Mouse (Mus musculus) embryonic stem cell, embryonic (primary cell): ENCODE measurements around the gene Bscl2.

Experiments
- CTCF ChIA-PET, 4 experiments: fragments of 300-600 bp in 2 of 4; fragments of 350-600 bp in 2 of 4; sonication (Branson Sonifier 250); formaldehyde crosslinking; loops; one replicate each; lab custom pipeline; 2022; ENCODE audit warnings: inconsistent platforms in 2 of 4; lab: Charles Lee
- POLR2A ChIA-PET, 4 experiments: fragments of 300-600 bp in 2 of 4; fragments of 350-600 bp in 2 of 4; sonication (Branson Sonifier 250); formaldehyde crosslinking; loops; one replicate each; lab custom pipeline; 2022; ENCODE audit warnings: antibody characterized with exemption in 4 of 4, inconsistent platforms in 1 of 4; lab: Charles Lee

Bscl2 gene

GRCm38 (mm10) chr19:8839908-8840791 lies 2.9 kb downstream of the Bscl2 start:
- ChIA-PET CTCF (interaction anchor here in 2 of 4 experiments (1.3 to 1.7 kb wide), 4 partner anchors 10 to 121 kb away, joined by 3 to 8 read pairs (median 4); partner anchors contain the start of gene Lrrn4cl (in 1 of the 2)), POLR2A (interaction anchor here (0.6 to 3.6 kb wide), 88 partner anchors 9 to 1423 kb away, joined by 3 to 75 read pairs (median 8); partner anchors contain the start of genes B3gat3 (in 3 of the 4), Hnrnpul2 (in 3 of the 4), Lrrn4cl (in 3 of the 4) and Polr2g (in 3 of the 4))

- POLR2A ChIA-PET = interaction anchor here in 2 of 4 experiments (0.8 to 3.6 kb wide), 6 partner anchors 8 to 150 kb away, joined by 3 to 42 read pairs (median 20); partner anchors contain the start of genes 1810009A15Rik (in 1 of the 2), Ahnak (in 1 of the 2), Gm49416 (in 1 of the 2) and Lrrn4cl (in 1 of the 2)
- CTCF ChIA-PET = no interaction called here
These were observed 3.7 kb downstream of the Bscl2 start for GRCm38 (mm10) chr19:8841012-8841411.

- CTCF ChIA-PET = no interaction called here
- POLR2A ChIA-PET = interaction anchor here in 2 of 4 experiments (1.1 to 2.3 kb wide), 6 partner anchors 9 to 120 kb away, joined by 3 to 6 read pairs (median 4); partner anchors contain the start of genes Slc3a2 (in 1 of the 2) and Taf6l (in 1 of the 2)
These were observed 5.7 kb downstream of the Bscl2 start for GRCm38 (mm10) chr19:8842961-8843360.

- POLR2A ChIA-PET = interaction anchor here in 2 of 4 experiments (0.6 to 7.4 kb wide), 18 partner anchors 9 to 140 kb away, joined by 3 to 74 read pairs (median 4); partner anchors contain the start of genes 1810009A15Rik (in 2 of the 2), Gm49416 (in 2 of the 2), Slc3a2 (in 2 of the 2) and Eef1g (in 1 of the 2)
- CTCF ChIA-PET = interaction anchor here in 3 of 4 experiments (0.6 to 1.4 kb wide), 5 partner anchors 32 to 265 kb away, joined by 3 to 5 read pairs (median 4); no protein-coding TSS in a partner anchor
These were observed 7.3 kb downstream of the Bscl2 start for GRCm38 (mm10) chr19:8844371-8845129.

DNA sequence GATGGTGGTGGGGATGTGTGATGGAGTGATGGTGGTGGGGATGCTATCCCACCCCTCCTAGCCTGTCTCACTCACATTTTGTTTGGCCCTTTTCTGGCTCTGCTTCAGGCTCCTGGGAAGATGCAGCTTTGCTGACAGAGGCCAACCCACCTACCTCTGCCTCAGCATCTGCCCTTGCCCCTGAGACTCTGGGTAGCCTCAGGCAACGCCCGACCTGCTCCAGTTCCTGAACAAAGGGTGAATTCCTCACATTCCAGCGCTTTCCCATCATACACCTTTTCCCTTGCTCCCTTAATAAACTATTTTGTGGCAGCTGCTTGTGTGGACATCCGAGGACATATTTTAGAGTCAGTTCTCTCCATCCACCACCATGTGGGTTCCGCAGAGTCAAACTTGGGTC lies 11.1 kb downstream of the Bscl2 start:
- ChIA-PET CTCF (interaction anchor here in 2 of 4 experiments (1.0 to 2.0 kb wide), 3 partner anchors 9 to 13 kb away, joined by 3 to 9 read pairs (median 4); no protein-coding TSS in a partner anchor), POLR2A (interaction anchor here in 2 of 4 experiments (0.6 to 7.4 kb wide), 19 partner anchors 9 to 147 kb away, joined by 3 to 74 read pairs (median 3); partner anchors contain the start of genes Gng3 (in 2 of the 2), Ttc9c (in 2 of the 2), Uqcc3 (in 2 of the 2) and 1810009A15Rik (in 1 of the 2))

GRCm38 (mm10) chr19:8850402-8850901 lies 13.2 kb downstream of the Bscl2 start, which contains the start of gene Lrrn4cl:
Lrrn4cl (plus strand) TSS chr19:8850768.
- ChIA-PET POLR2A (interaction anchor here (0.6 to 7.4 kb wide), 38 partner anchors 11 to 232 kb away, joined by 3 to 74 read pairs (median 4); partner anchors contain the start of genes Gng3 (in 4 of the 4), 1810009A15Rik (in 3 of the 4), Gm49416 (in 3 of the 4) and Slc3a2 (in 2 of the 4)), CTCF (interaction anchor here in 3 of 4 experiments (0.6 to 2.0 kb wide), 4 partner anchors 8 to 232 kb away, joined by 3 to 9 read pairs (median 4); partner anchors contain the start of gene Gng3 (in 1 of the 3))

DNA sequence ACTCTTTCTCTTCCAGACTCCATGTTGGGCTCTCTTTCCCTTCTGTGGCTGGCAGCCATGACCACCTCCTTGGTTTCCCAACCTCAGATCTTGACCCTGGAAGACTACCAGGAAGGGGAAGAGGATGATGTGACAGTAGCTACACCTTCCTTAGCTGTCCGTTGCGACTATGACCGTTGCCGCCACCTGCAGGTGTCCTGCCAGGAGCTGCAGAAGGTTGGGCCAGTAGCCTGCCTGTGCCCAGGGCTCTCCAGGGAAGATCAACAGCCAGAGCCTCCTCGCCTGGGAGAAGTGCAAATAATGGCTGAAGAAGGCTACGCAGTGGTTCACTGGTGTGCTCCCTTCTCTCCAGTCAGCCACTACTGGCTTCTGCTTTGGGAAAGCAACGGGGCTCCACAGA lies 14.4 kb downstream of the Bscl2 start:
- POLR2A ChIA-PET = interaction anchor here (0.6 to 4.1 kb wide), 57 partner anchors 8 to 258 kb away, joined by 3 to 39 read pairs (median 5); partner anchors contain the start of genes 1810009A15Rik (in 4 of the 4), Gm49416 (in 4 of the 4), Gng3 (in 3 of the 4) and Ubxn1 (in 3 of the 4)

DNA sequence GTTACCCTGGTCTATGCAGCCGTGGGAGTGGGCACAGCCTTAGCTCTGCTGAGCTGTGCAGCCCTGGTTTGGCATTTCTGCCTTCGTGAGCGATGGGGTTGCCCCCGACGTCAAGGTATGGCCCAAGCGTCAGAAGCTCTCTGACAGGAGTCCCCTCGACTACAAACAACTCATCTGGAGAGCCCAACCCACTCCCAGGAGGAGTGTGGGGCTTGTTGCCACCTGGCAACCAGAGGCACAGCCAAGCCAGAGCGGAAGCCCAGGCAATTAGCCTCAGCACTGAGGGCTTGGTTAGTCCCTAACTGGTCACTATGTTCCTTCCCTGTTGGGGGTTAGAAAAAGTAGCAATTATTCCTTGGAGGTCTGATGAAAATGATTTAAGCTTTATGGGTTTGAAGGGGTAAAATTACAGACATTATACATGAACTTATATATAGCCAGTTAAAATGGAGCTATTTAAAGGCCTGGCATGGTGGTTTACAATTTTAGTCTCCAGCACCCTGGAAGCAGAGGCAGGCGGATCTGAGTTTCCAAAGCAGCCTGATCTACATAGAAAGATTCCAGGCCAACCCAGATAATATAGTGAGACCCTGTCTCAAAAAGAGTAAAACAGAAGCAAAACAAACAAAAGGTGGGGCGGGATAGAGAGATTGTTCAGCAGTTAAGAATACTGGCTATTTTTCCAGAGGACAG lies 15.1 kb downstream of the Bscl2 start:
- CTCF ChIA-PET = interaction anchor here in 2 of 4 experiments (0.6 to 2.6 kb wide), 15 partner anchors 8 to 238 kb away, joined by 3 to 8 read pairs (median 4); partner anchors contain the start of genes Gng3 (in 2 of the 2), Ahnak (in 1 of the 2) and Eef1g (in 1 of the 2)
- POLR2A ChIA-PET = interaction anchor here (0.7 to 4.1 kb wide), 75 partner anchors 9 to 257 kb away, joined by 3 to 39 read pairs (median 4); partner anchors contain the start of genes 1810009A15Rik (in 4 of the 4), Gm49416 (in 4 of the 4), Gng3 (in 3 of the 4) and Ubxn1 (in 3 of the 4)

More for the DNA sequence above, 14.4 kb downstream of the Bscl2 start:
- CTCF ChIA-PET = interaction anchor here in 2 of 4 experiments (0.8 to 2.6 kb wide), 13 partner anchors 9 to 239 kb away, joined by 3 to 8 read pairs (median 3); partner anchors contain the start of genes Gng3 (in 2 of the 2) and Eef1g (in 1 of the 2)

GRCm38 (mm10) chr19:8853117-8853516 lies 15.8 kb downstream of the Bscl2 start:
- CTCF ChIA-PET = interaction anchor here in 2 of 4 experiments (0.6 to 2.6 kb wide), 5 partner anchors 63 to 206 kb away, joined by 3 to 8 read pairs (median 3); partner anchors contain the start of gene Ahnak (in 1 of the 2)

GRCm38 (mm10) chr19:8857689-8858088 lies 20.4 kb downstream of the Bscl2 start:
- POLR2A ChIA-PET = interaction anchor here in 3 of 4 experiments (0.7 to 4.3 kb wide), 11 partner anchors 12 to 252 kb away, joined by 3 to 43 read pairs (median 5); partner anchors contain the start of genes 1810009A15Rik (in 1 of the 3), Eef1g (in 1 of the 3), Ganab (in 1 of the 3) and Gm49416 (in 1 of the 3)
- CTCF ChIA-PET = interaction anchor here (0.6 to 2.6 kb wide), 17 partner anchors 9 to 254 kb away, joined by 3 to 14 read pairs (median 3); partner anchors contain the start of genes Ubxn1 (in 2 of the 4), Gng3 (in 1 of the 4) and Zbtb3 (in 1 of the 4)

More at GRCm38 (mm10) chr19:8853117-8853516, 15.8 kb downstream of the Bscl2 start:
- POLR2A ChIA-PET = interaction anchor here (0.7 to 4.1 kb wide), 40 partner anchors 9 to 256 kb away, joined by 3 to 39 read pairs (median 5); partner anchors contain the start of genes 1810009A15Rik (in 3 of the 4), Gm49416 (in 3 of the 4), Gng3 (in 2 of the 4) and Uqcc3 (in 2 of the 4)

DNA sequence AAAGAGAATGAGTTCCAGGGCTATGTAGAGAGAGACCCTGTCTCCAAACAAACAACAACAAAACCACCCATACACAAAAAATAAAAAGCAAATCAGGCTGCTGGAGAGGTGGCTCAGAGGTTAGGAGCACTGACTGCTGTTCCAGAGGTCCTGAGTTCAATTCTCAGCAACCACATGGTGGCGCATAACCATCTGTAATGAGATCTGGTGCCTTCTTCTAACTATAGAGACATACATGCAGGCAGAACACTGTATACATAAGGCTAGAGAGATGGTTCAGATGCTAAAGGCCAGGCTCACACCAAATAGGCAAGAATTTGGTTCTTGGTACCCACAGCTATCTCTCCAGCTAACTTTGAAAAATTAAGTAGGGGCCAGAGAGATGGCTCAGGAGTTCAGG lies 21.8 kb downstream of the Bscl2 start:
- ChIA-PET CTCF (interaction anchor here (0.6 to 2.6 kb wide), 12 partner anchors 10 to 251 kb away, joined by 3 to 14 read pairs (median 6); partner anchors contain the start of genes Uqcc3 (in 1 of the 4) and Zbtb3 (in 1 of the 4)), POLR2A (interaction anchor here in 3 of 4 experiments (0.6 to 4.3 kb wide), 21 partner anchors 10 to 610 kb away, joined by 3 to 43 read pairs (median 3); partner anchors contain the start of genes 1810009A15Rik (in 3 of the 3), Gm49416 (in 3 of the 3), Ubxn1 (in 2 of the 3) and Ganab (in 1 of the 3))

DNA sequence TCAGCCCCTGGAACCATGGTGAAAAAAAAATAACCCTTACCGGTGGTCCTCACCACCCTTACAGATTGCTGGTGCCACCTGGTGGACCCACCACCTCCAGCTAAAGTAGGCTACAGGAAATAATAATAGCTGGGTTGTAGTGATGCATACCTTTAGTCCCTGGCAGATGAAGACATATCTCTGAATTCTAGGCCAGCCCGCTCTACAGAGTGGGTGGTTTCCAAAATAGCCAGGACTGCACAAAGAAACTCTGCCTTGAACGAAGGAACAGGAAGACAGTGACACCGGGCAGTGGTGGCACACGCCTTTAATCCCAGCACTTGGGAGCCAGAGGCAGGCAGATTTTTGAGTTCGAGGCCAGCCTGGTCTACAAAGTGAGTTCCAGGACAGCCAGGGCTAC lies 27.0 kb downstream of the Bscl2 start:
- CTCF ChIA-PET = interaction anchor here in 1 of 4 experiments (0.9 kb wide), 1 partner anchor 242 kb away, joined by 3 read pairs; no protein-coding TSS in a partner anchor
- POLR2A ChIA-PET = interaction anchor here in 1 of 4 experiments (1.0 kb wide), 1 partner anchor 14 kb away, joined by 3 read pairs; no protein-coding TSS in a partner anchor

- ChIA-PET CTCF (interaction anchor here in 1 of 4 experiments (0.7 to 0.8 kb wide), 2 partner anchors 8 to 38 kb away, joined by 3 to 9 read pairs; no protein-coding TSS in a partner anchor), POLR2A (interaction anchor here (0.6 to 27.2 kb wide), 31 partner anchors 11 to 1057 kb away, joined by 3 to 851 read pairs (median 4); partner anchors contain the start of genes Uqcc3 (in 3 of the 4), 1810009A15Rik (in 2 of the 4), Ganab (in 2 of the 4) and Gm49403 (in 2 of the 4))
These were observed 33.1 kb downstream of the Bscl2 start for GRCm38 (mm10) chr19:8870381-8870780.

DNA sequence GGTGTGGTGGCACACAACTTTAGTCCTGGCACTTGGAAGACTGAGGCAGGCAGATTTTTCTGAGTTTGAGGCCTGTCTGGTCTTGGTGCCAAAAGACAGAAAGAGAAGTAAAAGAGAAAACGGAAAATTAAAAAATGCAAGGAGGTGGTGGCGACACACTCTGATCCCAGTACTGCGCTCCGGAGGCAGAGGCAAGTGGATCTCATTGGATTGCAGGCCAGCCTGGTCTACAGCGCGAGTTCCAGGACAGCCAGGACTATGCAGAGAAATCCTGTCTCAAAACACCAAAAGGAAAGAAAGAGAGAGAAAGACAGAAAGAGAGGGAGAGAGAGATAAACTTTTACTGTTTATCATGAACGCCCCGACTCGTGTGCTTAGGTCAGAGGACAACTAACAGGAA lies 33.6 kb downstream of the Bscl2 start:
- ChIA-PET POLR2A (interaction anchor here (0.5 to 27.2 kb wide), 90 partner anchors 10 to 1111 kb away, joined by 3 to 851 read pairs (median 4); partner anchors contain the start of genes Uqcc3 (in 4 of the 4), 1810009A15Rik (in 3 of the 4), Eef1g (in 3 of the 4) and Gm49403 (in 3 of the 4)), CTCF (interaction anchor here (0.6 to 1.0 kb wide), 8 partner anchors 8 to 153 kb away, joined by 3 to 9 read pairs (median 4); no protein-coding TSS in a partner anchor)
